Mouse (Mus musculus) C2C12 (cell line): Measurements from ENCODE around the gene Vars.

Source experiments
- CEBPB ChIP-seq: IDR thresholded peaks from one replicate; pipeline ENCODE4 v1.6.1; 2011; ENCODE audit warnings: low read depth, mild to moderate bottlenecking, control low read depth, moderate library complexity
- CTCF ChIP-seq: IDR thresholded peaks from one replicate; pipeline ENCODE4 v1.5.1; 2011; ENCODE audit not compliant: control insufficient read depth, insufficient read depth, insufficient read length
- FOSL1 ChIP-seq: IDR thresholded peaks from one replicate; pipeline ENCODE4 v1.8.0; 2011; ENCODE audit warnings: mild to moderate bottlenecking, low read length; ENCODE audit not compliant: poor library complexity, insufficient read depth, severe bottlenecking
- MAX ChIP-seq: IDR thresholded peaks from one replicate; pipeline ENCODE4 v1.6.1; 2011; ENCODE audit warnings: mild to moderate bottlenecking, control low read depth
- MYOD1 ChIP-seq: IDR thresholded peaks from one replicate; pipeline ENCODE4 v1.6.1; 2011; ENCODE audit warnings: low read depth; ENCODE audit not compliant: control insufficient read depth, insufficient read length
- MYOG ChIP-seq: IDR thresholded peaks from one replicate; pipeline ENCODE4 v1.6.1; 2011; ENCODE audit not compliant: control insufficient read depth, insufficient read length; ENCODE audit errors: extremely low read depth
- USF1 ChIP-seq: IDR thresholded peaks from one replicate; pipeline ENCODE4 v1.6.1; 2011; ENCODE audit warnings: low read depth, mild to moderate bottlenecking, control low read depth, moderate library complexity

DNA sequence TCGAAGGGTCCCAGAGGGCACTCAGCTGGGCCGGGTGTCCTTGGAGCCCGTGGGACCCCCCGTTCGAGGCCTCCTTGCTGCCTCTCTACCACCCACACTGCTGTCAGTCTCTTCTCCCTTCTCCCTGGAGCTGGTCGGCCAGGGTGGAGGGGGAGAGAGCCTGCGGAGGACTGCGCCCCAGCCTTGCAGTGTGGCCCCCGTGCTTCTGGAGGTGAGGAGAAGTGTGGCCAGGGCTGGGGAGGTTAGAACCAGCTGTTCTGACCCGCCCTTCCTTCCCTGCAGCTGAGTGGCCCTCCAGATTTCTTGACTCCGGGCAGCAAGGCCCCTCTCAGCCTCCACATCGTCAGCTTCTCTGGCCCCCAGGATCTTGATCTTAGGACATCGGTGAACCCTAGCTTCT, 23.5 kb downstream of the Vars start:
- TF ChIP-seq CTCF, result no peak
- TF ChIP-seq CEBPB, result no peak
- no peak for TF ChIP-seq MAX
- TF ChIP-seq USF1, result no peak
- no peak for TF ChIP-seq MYOD1
- TF ChIP-seq FOSL1, result no peak
- TF ChIP-seq MYOG, result no peak
